Mouse (Mus musculus): ENCODE measurements around the gene Osbpl7.

Osbpl7 gene

DNA sequence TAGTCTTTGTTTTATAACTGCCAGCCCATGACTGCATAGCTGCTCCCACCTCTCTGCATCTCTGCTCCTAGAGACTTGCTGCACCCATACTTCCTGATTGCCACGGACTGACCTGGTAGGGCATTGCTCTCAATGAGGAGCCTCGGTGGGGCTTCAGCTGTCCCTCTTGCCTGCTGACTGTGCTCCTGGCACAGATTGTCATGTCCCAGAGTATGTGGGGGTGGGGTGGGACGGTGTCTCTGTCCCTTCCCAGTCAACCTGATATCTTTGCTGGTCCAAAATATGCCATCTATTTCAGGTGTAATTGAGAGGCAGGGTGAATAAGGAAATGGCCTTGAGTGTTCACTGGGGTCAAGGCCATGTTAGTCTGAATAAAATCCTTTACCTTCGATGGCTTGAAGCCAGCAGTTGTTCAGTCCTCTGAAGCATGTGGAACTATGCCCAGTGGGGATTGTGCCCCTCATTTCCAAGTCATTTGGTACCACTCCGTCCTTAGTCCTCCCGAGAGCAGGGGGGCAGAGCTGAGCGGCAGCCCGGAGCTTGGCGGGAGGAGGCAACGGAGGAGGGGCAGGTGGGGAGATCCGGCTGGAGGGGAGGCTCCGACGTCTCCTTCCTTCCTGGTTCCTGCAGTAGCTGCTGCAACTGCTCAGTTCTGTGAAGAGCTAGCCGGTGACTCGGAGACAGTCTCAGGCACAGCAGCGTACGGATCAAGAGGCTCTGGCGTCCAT lies at the start of gene Osbpl7:
Osbpl7 (plus strand) TSS at position 413 of the 728 bp plus-strand sequence.
- peak; percentile 80 for DNase-seq

DNA sequence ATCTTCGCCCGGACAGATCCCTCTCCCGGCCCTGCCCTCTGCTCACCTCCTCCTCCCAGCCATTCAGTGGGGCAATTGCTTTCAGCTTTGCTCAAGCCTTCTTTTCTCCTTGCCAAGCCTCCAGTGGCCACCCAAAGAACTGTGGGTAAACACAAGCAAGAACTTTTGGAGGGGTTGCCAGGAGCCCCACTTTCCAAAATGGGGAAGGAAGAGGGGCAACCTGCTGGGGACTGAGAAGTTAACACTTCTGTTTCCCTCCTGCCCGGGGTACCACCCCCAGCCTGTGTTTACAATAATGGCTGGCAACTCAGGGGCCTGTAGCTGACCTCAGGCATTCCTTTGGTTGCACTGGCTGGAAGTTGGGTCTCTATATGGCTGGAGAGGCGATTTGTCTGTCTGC lies 47.3 kb upstream of the Osbpl7 start:
- no peak for DNase-seq

DNA sequence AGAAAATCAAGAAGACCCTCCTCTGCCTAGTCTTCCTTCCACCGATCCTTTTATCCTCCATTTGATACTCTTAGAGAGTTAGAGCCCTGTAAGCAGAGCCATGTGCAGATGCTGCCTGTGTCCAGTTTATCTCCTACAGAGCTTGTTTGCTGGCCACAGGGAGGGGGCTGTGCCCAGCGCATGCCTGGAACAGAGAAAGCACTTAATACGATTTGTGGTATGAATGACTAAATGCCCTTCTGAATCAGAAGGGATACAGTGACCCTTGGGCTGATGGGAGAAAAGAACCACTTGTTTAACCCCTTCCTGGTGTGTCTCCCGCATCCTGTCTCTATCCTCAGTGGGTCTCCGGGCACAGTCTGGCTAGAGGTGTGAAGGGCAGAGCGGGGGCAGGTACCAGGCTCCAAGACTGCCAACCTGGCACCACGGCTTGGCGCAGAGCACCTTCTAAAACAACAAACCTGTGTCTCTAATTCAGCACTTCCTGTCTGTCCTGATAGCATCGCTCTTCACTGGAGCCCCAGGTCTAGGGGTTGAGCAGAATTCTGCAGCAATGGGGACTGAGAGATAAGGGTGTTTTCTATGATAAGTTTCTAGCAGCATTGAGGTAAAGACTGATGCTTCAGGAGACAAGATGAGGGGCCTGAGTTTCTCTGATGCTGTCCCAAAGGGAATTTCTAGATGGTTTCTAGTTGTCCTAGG lies 43.2 kb upstream of the Osbpl7 start:
- DNase-seq: no peak

DNA sequence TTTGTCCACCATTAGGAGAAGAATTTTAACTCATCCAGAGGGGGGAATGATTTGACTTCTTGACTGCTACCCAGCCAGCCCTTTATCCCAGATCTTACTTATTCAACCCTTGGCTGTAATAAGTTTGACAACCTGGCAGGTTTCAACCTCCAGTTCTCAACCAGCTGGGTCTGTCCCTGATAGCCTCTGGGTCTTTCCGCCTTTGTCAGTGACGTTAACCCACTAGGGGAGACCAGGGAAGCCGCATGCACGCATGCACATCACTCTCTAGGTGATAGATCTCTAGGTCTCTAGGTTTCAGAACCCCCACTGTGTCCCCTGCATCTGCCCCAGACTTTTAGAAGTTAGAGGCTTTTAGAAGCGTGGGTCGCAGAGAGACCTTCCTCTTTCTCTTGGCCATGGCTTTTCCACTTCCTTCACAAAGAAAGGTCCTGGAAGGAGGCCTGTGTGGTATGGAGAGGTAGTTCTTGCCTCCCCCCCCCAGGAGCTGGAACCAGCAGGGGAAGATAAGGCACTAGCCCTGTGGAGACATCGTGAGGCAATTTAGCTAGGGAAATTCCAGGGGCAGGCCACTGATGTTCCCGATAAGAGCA lies 41.1 kb upstream of the Osbpl7 start:
- DNase-seq: no peak

DNA sequence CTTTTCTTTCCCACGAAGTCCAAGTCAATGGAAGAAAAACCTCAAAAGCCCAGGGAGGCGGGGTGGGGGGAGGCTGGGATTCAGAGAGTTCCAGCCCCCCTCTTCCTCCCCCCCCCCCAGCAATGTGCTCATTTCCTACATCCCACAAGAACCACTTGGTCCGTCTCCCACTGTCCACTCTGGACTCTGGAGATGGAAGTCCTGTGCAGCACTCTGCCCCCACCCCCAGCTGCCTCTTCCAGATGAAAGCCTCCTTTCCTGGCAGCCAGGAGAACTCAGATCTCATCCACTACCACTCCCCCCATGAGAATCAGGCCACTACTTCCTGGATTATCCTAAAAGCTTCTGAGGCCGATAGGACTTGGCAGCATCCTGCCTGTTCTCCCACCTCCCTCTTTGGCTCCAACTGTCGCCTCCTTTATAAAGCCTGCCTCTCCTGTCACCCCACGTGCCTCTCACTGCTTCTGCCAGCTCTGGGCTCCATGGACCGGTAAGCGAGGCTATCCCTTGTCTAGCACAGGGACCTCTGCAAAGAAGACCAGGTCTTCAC lies 37.2 kb upstream of the Osbpl7 start, which contains the start of gene Sp6:
Sp6 (plus strand) TSS at position 274 of the 550 bp plus-strand sequence.
- DNase-seq: no peak

DNA sequence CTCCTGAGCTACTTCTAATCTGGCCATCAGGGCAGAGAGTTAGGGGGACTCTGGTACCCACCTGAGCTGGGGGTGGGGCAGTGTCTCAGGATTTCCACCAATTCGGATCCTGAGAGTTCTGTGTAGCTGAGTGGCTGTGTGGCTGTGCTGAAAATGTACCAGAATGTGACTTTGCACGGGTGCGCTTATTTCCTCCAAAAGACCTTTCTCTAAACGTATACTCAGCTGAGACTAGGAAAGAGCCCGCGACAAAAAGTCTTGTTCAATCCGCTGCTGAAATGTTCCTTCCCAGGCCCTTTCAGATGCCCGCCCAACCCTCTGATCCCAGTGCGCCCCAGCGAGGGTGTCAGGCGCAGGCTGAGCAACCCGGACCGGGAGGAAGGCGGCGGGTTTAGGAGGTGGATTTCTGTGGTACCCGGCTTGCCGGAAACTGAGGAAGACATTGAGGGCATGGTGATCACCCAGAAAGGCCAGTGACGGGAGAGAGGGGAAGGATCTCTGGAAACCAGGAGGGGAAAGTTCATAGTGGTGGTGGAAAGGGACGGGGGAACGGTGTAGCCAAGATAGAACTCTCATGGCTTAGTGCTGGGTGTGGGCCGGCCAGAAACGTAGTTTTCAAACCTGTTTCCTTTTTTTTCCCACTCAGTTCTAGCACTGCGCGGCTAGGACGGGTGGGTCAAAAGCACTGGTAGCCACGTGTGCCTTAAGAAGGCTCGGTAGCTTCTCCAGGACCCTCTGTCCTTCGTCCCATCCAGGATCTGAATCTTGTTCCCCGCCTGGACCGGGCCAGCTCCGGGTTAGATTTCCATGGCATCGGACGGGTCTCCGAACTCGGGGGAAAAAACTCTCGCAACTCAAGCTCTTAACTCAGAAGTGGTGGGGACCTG lies 32.5 kb upstream of the Osbpl7 start:
- no peak for DNase-seq

DNA sequence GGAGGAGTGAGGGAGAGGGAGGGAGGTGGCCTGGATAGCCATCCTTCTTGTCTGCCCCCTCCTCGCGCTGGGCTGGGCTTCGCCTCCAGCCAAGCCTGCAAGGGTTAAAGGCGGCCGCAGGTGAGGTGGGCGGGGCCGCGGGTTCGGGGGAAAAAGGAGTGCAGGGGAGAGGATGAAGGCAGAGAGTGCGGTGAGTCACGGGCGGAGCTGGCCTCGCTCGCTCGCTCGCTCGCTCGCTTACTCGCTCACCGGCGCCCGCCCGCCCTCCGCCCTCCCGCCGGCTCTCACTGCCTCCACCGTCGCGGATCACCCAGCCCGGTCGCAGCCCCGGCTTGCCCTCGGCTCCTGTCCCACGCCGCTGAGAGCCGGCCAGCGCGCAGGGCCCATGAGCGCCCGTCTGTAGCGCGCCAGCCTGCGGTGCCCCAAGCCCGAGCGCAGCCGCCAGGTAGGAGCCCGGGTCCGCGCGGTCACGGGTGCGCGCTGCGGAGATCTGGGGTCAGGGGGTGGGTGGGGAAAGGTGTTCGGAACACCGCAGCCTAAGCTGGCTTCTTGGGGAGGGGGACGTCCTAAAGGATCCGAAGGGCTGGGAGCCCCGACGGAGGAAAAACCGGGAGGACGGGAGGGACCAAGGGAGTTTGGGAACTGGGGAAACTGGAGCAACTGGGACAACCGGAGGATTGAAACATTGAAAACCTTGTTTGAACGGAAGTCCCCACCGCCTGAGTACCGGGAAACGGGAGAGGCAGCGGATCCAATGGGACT lies 31.7 kb upstream of the Osbpl7 start:
- DNase-seq: no peak

DNA sequence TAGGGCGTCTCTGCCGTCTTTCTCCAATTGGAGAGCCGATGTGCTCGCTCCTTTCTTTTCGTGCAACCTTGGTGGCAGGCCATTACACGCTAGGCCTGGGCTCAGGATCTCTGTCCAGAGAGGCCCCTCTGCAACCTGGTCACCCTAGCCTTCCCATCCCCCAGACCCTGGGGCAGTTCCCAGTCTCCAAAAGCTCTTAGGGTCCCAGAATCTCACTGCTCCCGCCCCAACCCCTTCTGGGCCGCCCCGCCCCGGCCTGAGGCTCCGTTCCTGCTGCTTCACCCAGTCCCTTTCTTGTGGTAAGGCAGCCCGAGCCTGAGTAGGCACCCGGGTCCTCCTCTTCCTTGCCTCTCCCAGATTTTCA lies 31.1 kb upstream of the Osbpl7 start:
- no peak for DNase-seq

DNA sequence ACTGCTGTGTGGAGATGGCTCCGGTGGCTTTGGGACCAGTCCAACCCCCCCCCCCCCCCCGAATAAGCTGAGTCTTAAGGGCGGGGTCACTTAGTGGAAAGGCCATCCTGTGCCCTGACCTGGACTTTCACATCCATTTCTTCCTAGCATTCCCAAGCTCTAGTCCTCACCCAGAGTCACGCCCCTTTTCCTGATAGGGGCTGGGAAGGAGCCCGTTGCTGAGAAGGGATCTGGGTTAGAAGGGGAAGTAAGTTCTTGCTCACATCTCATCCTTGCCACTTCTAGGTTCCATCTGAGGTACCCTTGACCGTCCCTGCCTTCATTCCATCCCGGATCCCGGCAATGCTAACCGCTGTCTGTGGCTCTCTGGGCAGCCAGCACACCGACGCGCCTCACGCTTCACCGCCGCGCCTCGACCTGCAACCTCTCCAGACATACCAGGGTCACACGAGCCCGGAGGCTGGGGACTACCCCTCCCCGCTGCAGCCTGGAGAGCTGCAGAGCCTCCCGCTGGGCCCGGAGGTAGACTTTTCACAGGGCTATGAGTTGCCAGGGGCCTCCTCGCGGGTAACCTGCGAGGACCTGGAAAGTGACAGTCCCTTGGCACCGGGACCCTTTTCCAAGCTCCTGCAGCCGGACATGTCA lies 29.2 kb upstream of the Osbpl7 start:
- no peak for DNase-seq

DNA sequence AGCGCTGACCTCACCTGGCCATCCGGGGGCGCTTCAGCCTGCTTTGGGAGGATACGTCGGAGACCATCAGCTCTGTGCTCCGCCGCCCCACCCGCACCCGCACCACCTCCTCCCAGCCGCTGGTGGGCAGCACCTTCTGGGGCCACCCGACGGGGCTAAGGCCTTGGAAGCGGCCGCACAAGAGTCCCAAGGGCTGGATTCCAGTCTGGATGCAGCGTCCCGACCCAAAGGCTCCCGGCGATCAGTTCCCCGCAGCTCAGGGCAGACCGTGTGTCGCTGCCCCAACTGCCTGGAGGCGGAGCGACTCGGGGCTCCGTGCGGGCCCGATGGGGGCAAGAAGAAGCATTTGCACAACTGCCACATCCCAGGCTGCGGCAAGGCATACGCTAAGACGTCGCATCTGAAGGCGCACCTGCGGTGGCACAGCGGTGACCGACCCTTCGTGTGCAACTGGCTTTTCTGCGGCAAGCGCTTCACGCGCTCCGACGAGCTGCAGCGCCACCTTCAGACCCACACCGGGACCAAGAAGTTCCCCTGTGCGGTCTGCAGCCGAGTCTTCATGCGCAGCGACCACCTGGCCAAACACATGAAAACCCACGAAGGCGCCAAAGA lies 28.4 kb upstream of the Osbpl7 start:
- peak; percentile 80 for DNase-seq

DNA sequence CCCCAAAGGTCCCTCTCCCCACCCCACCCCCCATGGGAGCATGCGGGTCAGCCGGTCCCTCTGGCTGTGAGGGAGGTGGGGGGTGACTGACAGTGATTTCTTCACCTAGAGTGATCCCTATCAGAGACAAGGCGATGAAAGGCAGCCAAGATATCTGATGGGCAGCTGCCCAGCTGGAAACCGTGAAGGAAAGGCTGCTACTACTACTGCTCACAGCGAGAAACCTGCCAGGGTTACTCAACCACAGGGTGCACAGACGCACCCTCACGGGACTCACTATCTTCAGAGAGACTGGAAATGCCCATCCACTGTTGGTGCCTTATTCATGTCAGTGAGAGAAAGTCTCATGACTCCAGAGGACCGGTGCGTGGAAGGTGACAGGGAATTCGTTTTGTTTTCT lies 25.5 kb upstream of the Osbpl7 start:
- peak; percentile 32 for DNase-seq

DNA sequence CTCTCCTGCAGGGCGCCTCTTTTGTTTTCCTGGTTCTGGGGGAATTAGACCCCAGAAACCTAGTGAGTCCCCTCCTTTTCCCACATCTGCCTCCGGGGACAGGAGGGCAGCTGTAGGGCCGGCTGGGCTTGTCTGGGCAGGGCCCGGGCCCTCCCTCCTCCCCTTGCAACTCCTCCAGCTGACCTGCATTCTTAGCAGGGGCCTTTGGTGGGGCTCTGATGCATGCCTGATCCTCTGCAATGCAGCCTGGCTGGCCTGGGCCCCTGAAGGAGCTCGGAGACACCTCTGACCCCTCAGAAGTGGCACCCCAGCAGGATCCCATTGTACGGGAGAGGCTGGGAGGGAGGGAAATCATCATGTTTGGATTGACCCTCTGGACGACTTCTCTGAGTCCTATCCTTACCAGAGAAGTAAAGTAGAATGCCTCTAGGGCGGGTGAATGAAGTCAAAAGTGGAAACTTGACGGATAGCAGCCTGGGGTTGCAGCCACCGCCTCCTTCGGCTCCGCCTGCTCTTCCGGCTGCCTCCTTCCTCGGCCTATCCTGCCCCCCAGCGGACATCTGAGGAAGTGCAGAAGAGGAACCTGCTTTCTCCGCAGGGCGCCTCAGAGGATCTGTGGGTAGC lies 24.6 kb upstream of the Osbpl7 start:
- peak; percentile 81 for DNase-seq

DNA sequence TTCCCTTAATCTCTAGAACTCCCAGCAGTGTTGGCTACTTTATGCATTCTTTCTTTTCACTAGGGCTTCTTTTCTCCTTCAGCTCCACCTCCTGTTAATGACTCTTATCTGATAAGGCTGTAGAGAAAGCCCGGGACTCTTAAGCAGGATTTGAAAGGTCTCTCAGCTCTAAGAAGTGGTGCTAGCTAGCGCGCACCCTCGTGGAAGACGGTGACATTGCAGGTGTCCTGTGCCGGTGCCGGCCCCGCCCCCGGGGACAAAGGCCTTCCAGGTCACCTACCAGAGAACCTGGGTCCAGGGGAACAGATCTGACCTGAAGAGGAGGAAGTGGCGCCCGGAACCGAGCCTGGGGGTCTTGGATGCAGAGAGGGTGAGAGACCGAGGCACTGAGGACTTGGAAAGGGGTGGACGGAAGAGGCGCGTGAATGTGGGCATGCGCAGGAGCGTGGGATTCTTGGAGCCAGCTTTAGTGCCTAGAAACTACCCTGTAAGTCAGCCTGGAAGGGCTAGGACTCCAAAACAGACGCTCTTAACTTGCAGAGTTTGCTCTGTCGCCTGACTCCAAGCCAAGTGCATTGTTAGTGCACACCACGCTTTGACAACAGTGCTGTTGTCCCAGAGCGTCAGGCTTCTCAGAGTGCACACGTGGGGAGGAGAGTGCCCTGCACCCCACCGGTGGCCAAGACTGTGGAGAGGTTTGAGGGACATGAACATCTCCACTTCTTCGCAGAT lies 20.6 kb upstream of the Osbpl7 start, which contains the start of gene Scrn2:
Scrn2 (plus strand) TSS at position 253 of the 732 bp plus-strand sequence.
- DNase-seq: peak; percentile 75

DNA sequence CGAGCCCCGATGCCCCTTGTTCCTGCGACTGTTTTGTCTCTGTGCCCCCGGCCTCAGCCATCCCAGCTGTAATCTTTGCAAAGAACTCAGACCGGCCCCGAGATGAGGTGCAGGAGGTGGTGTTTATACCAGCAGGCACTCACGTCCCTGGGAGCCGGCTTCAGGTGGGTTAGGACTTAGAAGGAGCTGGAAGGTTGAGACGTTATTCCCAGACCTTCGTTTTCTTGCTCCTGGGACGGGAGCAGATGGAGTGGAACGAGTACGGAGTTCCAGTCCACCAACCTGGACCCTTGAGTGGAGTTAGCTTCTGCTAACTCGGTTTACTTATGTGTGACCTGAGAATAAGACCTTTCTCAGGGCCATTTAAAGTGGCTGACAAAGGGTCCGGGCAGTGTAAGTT lies 20.0 kb upstream of the Osbpl7 start:
- no peak for DNase-seq

DNA sequence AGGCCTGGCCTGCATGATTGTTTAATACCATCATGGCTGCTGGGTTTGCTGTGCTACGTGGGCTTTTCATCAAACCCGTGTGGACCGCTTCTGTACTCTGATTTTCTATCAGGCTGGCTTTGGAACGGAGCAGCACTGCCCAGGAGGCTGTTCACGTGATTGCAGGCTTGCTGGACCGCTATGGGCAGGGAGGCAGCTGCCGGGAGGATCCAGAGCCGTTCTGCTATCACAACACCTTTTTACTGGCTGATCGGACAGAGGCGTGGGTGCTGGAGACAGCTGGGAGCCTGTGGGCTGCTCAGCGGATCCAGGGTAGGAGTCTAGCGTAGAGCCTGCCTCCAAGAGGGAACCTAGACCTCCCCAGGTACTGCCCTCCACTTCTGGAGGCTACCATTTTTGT lies 18.5 kb upstream of the Osbpl7 start:
- no peak for DNase-seq

DNA sequence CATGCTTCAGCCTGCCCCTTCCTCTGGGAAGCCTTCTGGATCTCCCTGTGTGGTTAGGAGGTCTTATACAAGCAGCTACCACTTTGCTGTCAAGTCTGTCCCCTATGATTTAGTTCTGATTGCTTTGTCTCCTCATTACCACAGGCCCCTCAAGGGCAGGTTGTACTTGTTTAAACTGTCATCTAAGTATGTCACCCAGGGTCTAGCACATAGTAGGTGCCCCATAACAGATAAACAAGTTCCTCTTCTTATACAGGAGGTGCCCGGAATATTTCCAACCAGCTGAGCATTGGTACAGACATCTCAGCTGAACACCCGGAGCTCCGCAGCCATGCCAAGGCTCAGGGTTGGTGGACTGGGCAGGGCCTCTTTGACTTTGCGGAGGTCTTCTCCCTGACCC lies 17.9 kb upstream of the Osbpl7 start:
- no peak for DNase-seq

DNA sequence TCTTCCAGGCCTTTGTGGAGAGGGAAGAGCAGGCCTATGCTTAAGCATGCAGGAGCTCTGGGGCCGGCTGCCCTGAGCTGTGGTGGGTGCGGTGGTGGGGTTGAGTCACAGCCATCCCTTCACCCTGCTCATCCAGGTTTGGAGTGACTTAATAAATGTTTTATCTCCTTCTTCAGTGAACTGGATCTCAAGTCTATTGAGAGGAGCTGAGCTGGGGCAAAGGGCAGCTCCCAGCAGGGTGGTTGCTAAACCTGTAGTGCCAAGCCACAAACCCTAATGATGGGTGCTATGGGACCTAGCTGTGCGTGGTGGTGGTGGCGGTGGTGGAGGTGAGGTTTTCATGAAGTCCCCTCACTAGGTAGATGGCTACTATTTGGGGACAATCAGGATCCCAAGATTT lies 16.6 kb upstream of the Osbpl7 start:
- no peak for DNase-seq

DNA sequence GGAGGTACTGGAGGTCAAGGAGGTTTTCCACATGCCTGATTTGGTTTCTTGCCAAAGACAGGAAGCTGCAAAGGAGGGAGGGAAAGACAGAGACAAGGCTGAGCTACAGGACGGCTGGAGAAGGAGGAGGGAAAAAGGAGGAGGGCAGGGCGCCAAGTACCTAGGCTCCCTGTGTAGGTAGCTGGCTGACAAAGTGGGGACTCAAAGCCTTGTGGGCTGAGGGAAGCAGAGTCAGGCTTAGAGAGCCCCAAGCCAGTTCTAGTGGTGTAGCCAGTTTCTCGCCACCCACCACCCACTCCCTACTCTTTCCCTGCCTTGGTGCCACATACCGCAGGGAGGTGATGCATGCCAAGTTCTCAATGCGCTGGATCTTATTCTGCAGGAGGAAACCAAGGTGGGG lies 14.3 kb upstream of the Osbpl7 start:
- no peak for DNase-seq

DNA sequence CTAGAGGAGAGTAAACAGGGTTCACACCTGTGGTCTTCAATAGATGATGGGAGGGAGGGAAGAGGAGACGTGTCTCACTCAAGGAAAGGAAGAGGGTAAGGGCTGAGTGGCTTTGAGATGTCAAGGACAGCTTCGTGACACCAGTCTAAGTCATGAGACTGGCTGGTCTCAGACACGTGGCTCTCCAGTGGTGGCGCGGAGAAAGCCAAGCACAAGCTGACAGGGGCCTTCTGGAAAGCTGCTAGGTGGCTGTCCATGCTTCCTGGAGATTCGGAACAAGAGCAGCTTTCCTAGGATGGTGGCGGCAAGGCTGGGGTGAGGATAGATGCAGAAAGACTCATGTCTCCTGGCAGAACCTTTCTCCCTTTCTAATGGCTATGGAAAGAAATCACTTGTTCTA lies 11.5 kb upstream of the Osbpl7 start:
- no peak for DNase-seq
